Mouse (Mus musculus): ENCODE data around the gene Ppcs.

DNA sequence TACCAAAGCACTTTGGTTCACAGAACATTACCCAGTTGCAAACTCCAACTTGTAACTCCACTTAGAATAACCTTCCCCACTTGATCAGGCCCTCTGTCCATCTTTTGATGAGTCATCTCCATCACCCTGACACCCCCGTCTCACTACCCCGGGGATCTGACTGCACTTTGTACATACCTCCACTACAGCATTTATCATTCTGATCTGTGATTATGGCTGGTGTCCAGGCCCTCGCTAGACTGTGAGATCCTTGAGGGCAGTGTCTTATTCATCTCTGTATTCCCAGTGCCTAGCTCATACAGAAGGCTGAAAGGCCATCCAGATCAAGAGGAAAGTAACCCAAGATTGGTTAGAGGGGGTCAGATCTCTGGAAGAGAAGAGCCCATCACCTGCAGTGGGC lies 1.0 kb downstream of the Ppcs start:
- TF ChIP-seq CTCF (IDR thresholded peaks at IDR 0.05; ENCODE audit: control insufficient read depth, insufficient read depth, insufficient replicate concordance, low read depth, low read length) (no peak), POLR2A (IDR thresholded peaks at IDR 0.05; ENCODE audit: control insufficient read depth, low read depth, low read length) (no peak)
